Mouse (Mus musculus) ES-E14 (cell line): ENCODE results near the gene Tbc1d8. TPM values are rescaled to one million over a fixed set of nuclear protein-coding genes. Genes with fewer than 3 reads are reported as not detected.

Source experiments
- DNase-seq: peaks from one replicate; pipeline ENCODE4 v3.0.0-alpha.2; 2013; ENCODE audit warnings: low read depth, low spot score
- H3K27ac ChIP-seq: 2 replicates; pipeline ENCODE4 v1.5.1; 2012; ENCODE audit warnings: low read depth, mild to moderate bottlenecking, low read length, moderate library complexity, mixed read lengths; ENCODE audit not compliant: poor library complexity, insufficient read depth, severe bottlenecking
- H3K36me3 ChIP-seq: 2 replicates; pipeline ENCODE4 v1.6.1; 2012; ENCODE audit warnings: mild to moderate bottlenecking, low read length, moderate library complexity, mixed read lengths; ENCODE audit not compliant: control insufficient read depth, poor library complexity, insufficient read depth, severe bottlenecking
- H3K4me1 ChIP-seq, 2 experiments: fragments of 150-350 bp in 1 of 2; sonication (generic) in 1 of 2; 2 replicates each; pipeline ENCODE4 v1.6.1; 2012; ENCODE audit warnings: low read length in 2 of 2, mild to moderate bottlenecking in 1 of 2, mixed read lengths in 1 of 2; ENCODE audit not compliant: control insufficient read depth in 2 of 2, insufficient read depth in 2 of 2, poor library complexity in 1 of 2
- H3K4me3 ChIP-seq, 2 experiments: fragments of 150-350 bp in 1 of 2; sonication (generic) in 1 of 2; 2 replicates each; pipeline ENCODE4 v1.5.1; 2012; ENCODE audit warnings: low read length in 2 of 2, low read depth in 1 of 2, mild to moderate bottlenecking in 1 of 2, mixed read lengths in 1 of 2; ENCODE audit not compliant: insufficient read depth in 1 of 2, poor library complexity in 1 of 2, severe bottlenecking in 1 of 2
- H3K9ac ChIP-seq: 2 replicates; pipeline ENCODE4 v1.6.1; 2012; ENCODE audit warnings: low read depth, mild to moderate bottlenecking, low read length, mixed read lengths; ENCODE audit not compliant: poor library complexity, insufficient read depth, severe bottlenecking
- H3K9me3 ChIP-seq: fragments of 150-350 bp; sonication (generic); 2 replicates; pipeline ENCODE4 v1.6.1; 2012; ENCODE audit warnings: low read depth, mild to moderate bottlenecking, low read length; ENCODE audit not compliant: control insufficient read depth, insufficient read depth
- CHD2 ChIP-seq: IDR thresholded peaks from 2 replicates; pipeline ENCODE4 v1.6.1; 2014; ENCODE audit warnings: mild to moderate bottlenecking, low read depth, low read length, inconsistent platforms
- HCFC1 ChIP-seq: IDR thresholded peaks from 2 replicates; pipeline ENCODE4 v1.6.1; 2012; ENCODE audit warnings: low read length, inconsistent platforms, borderline replicate concordance; ENCODE audit not compliant: insufficient read depth
- MAFK ChIP-seq: IDR thresholded peaks from 2 replicates; pipeline ENCODE4 v1.6.1; 2014; ENCODE audit warnings: mild to moderate bottlenecking, low read depth, low read length, inconsistent platforms; ENCODE audit not compliant: insufficient read depth
- ZC3H11A ChIP-seq: IDR thresholded peaks from 2 replicates; pipeline ENCODE4 v1.6.1; 2012; ENCODE audit warnings: low read depth, mild to moderate bottlenecking, inconsistent platforms, low read length, borderline replicate concordance
- ZNF384 ChIP-seq: IDR thresholded peaks from 2 replicates; pipeline ENCODE4 v1.6.1; 2012; ENCODE audit warnings: low read depth, low read length, inconsistent platforms
- in situ Hi-C, 2 experiments: fragments of 600-800 bp; cut with MboI; formaldehyde crosslinking; loops; one replicate each; pipeline ENCODE4 v1.15.1; 2025; ENCODE audit warnings: low sequenced_read_pairs in 2 of 2, inconsistent platforms in 1 of 2; ENCODE audit not compliant: unreplicated experiment in 2 of 2
- total RNA-seq: library from RNA; depleted of rRNA; stranded (reverse); fragments of 300-350 nt; gene quantifications from 2 replicates; pipeline ENCODE4 v1.2.3, GENCODE M21; 2012

Tbc1d8 gene
- total RNA-seq, 1 experiment: 6.1 TPM

GRCm38 (mm10) chr1:39341807-39342206 is 136.7 kb downstream of the Tbc1d8 start:
- H3K9ac ChIP-seq: no peak overlapping the region
- H3K36me3 ChIP-seq: no peaks in the 10 kb centered on the region
- no peaks in the 10 kb centered on the region for H3K4me1 ChIP-seq
- no peaks in the 10 kb centered on the region for H3K9me3 ChIP-seq
- H3K4me3 ChIP-seq: no peak overlapping the region
- H3K27ac ChIP-seq: no peak overlapping the region
- no peak for DNase-seq
- in situ Hi-C loops: loop anchor here in 1 of 2 experiments (25.0 kb wide), 1 partner anchor 330 kb away; no protein-coding TSS in a partner anchor
- TF ChIP-seq ZC3H11A: no peak
- TF ChIP-seq CHD2: no peak
- TF ChIP-seq MAFK: no peak
- TF ChIP-seq ZNF384: no peak
- TF ChIP-seq HCFC1: no peak

DNA sequence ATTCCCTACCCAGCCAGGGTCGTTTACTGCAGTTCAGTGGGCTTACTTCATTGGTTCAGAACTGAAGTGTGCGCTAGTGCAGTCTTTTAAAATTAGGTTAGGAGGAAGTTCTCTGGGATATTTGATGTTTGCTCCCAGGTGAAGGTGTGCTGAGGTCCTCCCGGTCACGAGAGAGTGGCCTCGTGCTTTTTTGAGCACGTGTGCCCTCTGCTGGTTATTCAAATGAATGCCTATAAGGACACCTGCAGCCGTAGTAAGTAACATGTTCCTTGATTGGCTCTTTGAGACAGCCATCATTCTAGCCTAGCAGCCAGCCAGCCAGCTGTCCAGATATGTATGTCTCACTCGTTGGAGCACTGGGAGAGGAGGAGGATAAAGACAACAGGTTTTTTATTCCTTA is 137.9 kb downstream of the Tbc1d8 start:
- TF ChIP-seq HCFC1 (no peak), ZC3H11A (no peak; the same call in 1 of the 2 replicates), ZNF384 (no peak), CHD2 (no peak), MAFK (no peak)
- no peak for DNase-seq
- in situ Hi-C loops: loop anchor here in 1 of 2 experiments (25.0 kb wide), 1 partner anchor 328 kb away; no protein-coding TSS in a partner anchor
- Histone ChIP-seq H3K36me3 (no peaks in the 10 kb centered on the region), H3K27ac (no peak overlapping the region), H3K9ac (no peak overlapping the region), H3K9me3 (no peaks in the 10 kb centered on the region), H3K4me3 (no peak overlapping the region), H3K4me1 (no peaks in the 10 kb centered on the region)

DNA sequence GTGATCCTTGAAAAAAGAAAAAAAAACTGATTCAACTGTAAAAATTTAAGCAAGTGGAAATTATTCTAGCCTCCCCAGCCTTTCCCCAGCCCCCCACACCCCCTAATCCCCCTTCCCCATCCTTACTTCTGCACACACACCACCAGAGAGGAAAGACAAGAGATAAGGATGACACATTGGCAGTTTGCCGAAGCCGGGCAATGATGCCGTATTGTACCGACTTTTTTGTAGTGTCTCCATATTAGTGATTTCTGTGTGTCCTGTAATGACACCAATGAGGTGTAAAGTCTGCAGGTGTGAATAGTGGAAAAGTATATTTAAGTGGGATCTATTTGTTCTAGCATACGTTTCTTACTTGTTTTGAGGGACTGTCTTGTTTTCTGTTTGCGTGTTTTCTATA is 138.4 kb downstream of the Tbc1d8 start:
- TF ChIP-seq CHD2 (no peak), HCFC1 (no peak), ZNF384 (no peak), ZC3H11A (no peak), MAFK (no peak)
- H3K36me3 ChIP-seq: no peaks in the 10 kb centered on the region
- no peak overlapping the region for H3K27ac ChIP-seq
- H3K4me1 ChIP-seq: no peaks in the 10 kb centered on the region
- no peak for DNase-seq
- in situ Hi-C loops: loop anchor here in 1 of 2 experiments (25.0 kb wide), 1 partner anchor 328 kb away; no protein-coding TSS in a partner anchor
- no peak overlapping the region for H3K4me3 ChIP-seq
- H3K9ac ChIP-seq: no peak overlapping the region
- no peaks in the 10 kb centered on the region for H3K9me3 ChIP-seq

DNA sequence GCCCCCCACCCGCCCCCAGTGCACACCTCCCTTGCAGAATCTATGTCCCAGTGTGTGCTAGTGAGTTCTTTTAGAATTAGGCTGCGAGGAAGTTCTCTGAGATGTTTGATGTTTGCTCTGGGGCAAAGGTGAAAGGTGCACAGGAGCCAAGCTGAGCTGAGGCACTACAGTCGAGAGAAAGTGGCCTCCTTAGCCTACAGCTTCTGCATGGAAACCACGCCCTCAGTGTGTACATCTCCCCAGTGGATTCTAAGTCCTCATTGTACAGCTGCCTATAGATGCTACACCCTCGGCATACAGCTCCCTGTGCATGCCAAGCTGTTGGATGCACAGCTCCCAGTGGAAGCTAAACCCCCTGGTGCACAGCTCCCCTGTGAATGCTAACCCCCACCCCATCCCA is 139.1 kb downstream of the Tbc1d8 start:
- no peak overlapping the region for H3K9ac ChIP-seq
- in situ Hi-C loops: loop anchor here in 1 of 2 experiments (25.0 kb wide), 1 partner anchor 327 kb away; no protein-coding TSS in a partner anchor
- H3K36me3 ChIP-seq: no peaks in the 10 kb centered on the region
- no peak for DNase-seq
- no peaks in the 10 kb centered on the region for H3K4me1 ChIP-seq
- H3K27ac ChIP-seq: no peak overlapping the region
- no peak overlapping the region for H3K4me3 ChIP-seq
- TF ChIP-seq CHD2: no peak
- no peak for TF ChIP-seq ZC3H11A
- TF ChIP-seq ZNF384: no peak
- no peak for TF ChIP-seq MAFK
- TF ChIP-seq HCFC1: no peak
- H3K9me3 ChIP-seq: no peaks in the 10 kb centered on the region

DNA sequence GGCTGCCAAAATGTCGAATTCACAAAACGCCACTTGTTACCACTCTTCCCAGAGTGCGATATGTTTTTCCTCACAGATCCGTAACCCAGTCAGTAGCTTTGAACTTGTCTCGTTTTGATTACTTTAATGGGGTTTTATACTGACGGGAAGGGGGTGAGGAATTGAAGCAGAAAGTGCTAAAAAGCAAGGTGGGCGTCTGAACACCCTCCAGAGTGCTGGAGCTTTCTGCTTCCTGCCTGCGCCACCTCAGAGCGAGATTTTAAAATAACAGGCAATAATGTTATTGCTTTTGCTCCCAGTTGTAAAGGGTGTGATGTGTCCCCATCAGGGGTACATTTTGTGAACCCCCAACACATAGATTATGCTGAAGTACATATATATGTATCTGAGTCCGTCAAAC is 139.7 kb downstream of the Tbc1d8 start:
- Histone ChIP-seq H3K36me3 (no peaks in the 10 kb centered on the region), H3K4me1 (no peaks in the 10 kb centered on the region), H3K9me3 (no peaks in the 10 kb centered on the region), H3K27ac (no peak overlapping the region), H3K9ac (no peak overlapping the region), H3K4me3 (no peak overlapping the region)
- TF ChIP-seq HCFC1 (no peak), MAFK (no peak), ZNF384 (no peak), CHD2 (no peak), ZC3H11A (no peak)
- no peak for DNase-seq
- in situ Hi-C loops: loop anchor here in 1 of 2 experiments (25.0 kb wide), 1 partner anchor 327 kb away; no protein-coding TSS in a partner anchor
